Mouse (Mus musculus) lung, embryonic 16.5 days (tissue): ENCODE results near the gene Tfam. TPM values are rescaled to one million over a fixed set of nuclear protein-coding genes. Genes with fewer than 3 reads are reported as not detected.

Experiments used
- ATAC-seq: fragments of 200-750 bp; cut with Nextera tagmentation; 2 replicates; pipeline ENCODE4 v1.8.0; 2017; ENCODE audit warnings: low read depth, mild to moderate bottlenecking, moderate library complexity
- H3K27ac ChIP-seq: fragments of 300-500 bp; sonication (generic); 2 replicates; pipeline ENCODE4 v1.5.1; 2014; ENCODE audit warnings: mild to moderate bottlenecking, control low read depth, low read length
- H3K27me3 ChIP-seq: fragments of 300-500 bp; sonication (generic); 2 replicates; pipeline ENCODE4 v1.6.1; 2014; ENCODE audit warnings: low read depth, low read length, mixed read lengths; ENCODE audit not compliant: control insufficient read depth, insufficient read depth
- H3K36me3 ChIP-seq: fragments of 300-500 bp; sonication (generic); 2 replicates; pipeline ENCODE4 v1.6.1; 2014; ENCODE audit warnings: low read length; ENCODE audit not compliant: control insufficient read depth, insufficient read depth
- H3K4me1 ChIP-seq: fragments of 300-500 bp; sonication (generic); replicated peaks from 2 replicates; pipeline ENCODE4 v1.6.1; 2014; ENCODE audit warnings: low read length, mixed read lengths; ENCODE audit not compliant: control insufficient read depth, insufficient read depth
- H3K4me2 ChIP-seq: fragments of 300-500 bp; sonication (generic); 2 replicates; pipeline ENCODE4 v1.6.1; 2014; ENCODE audit warnings: low read depth, low read length, control low read depth
- H3K4me3 ChIP-seq: fragments of 300-500 bp; sonication (generic); 2 replicates; pipeline ENCODE4 v1.5.1; 2014; ENCODE audit warnings: mild to moderate bottlenecking, low read length, control low read depth
- H3K9ac ChIP-seq: fragments of 300-500 bp; sonication (generic); 2 replicates; pipeline ENCODE4 v1.6.1; 2014; ENCODE audit warnings: low read length, control low read depth
- H3K9me3 ChIP-seq: fragments of 300-500 bp; sonication (generic); 2 replicates; pipeline ENCODE4 v1.6.1; 2016; ENCODE audit warnings: low read length; ENCODE audit not compliant: control insufficient read depth
- WGBS: fragments of 180-500 bp; shearing (Covaris S2); extraction: QIAGEN DNeasy Blood & Tissue Kit; methylation state at CpG from one replicate; pipeline ENCODE4 v1.1.7; 2014; 5-methylcytosine and 5-hydroxymethylcytosine counted together
- polyA plus RNA-seq: library from polyadenylated mRNA; unstranded; fragments of >200 nt; fragmentation: Nextera tagmentation; extraction: Ambion mirVana; gene quantifications from 2 replicates; pipeline ENCODE4 v1.2.1, GENCODE M21; 2015

Gene Tfam
- polyA plus RNA-seq, 1 experiment from 2014 or later = 65.1 TPM

GRCm38 (mm10) chr10:71239479-71240120, 1.5 kb upstream of the Tfam start:
- Histone ChIP-seq H3K27me3 (no peaks in the 10 kb centered on the region), H3K36me3 (peaks cover 7% of the 10 kb centered on the region; the same call in 1 of the 2 replicates), H3K4me1 (peaks cover 7% of the 10 kb centered on the region), H3K27ac (no peak overlapping the region), H3K4me2 (peak overlapping the region; percentile 46), H3K4me3 (peak overlapping the region; percentile 31), H3K9me3 (no peaks in the 10 kb centered on the region), H3K9ac (no peak overlapping the region)
- ATAC-seq = no peak
- 42% methylated on average over 6 of the region's 6 CpGs for WGBS

GRCm38 (mm10) chr10:71237516-71238239, 402 bp downstream of the Tfam start:
- Histone ChIP-seq H3K4me1 (peaks cover 7% of the 10 kb centered on the region), H3K9me3 (no peaks in the 10 kb centered on the region), H3K36me3 (peaks cover 19% of the 10 kb centered on the region), H3K4me3 (peak overlapping the region; percentile 81), H3K9ac (peak overlapping the region; percentile 89), H3K27me3 (no peaks in the 10 kb centered on the region), H3K4me2 (peak overlapping the region; percentile 51), H3K27ac (peak overlapping the region; percentile 64; the same call in 1 of the 2 replicates)
- ATAC-seq = peak; percentile 99
- under 1% methylated on average over 66 of the region's 68 CpGs for WGBS

GRCm38 (mm10) chr10:71234071-71234470, 4.0 kb downstream of the Tfam start:
- WGBS = 92% methylated on average over 8 of the region's 8 CpGs
- Histone ChIP-seq H3K4me2 (no peak overlapping the region), H3K4me3 (no peak overlapping the region), H3K27me3 (no peaks in the 10 kb centered on the region), H3K36me3 (peaks cover 27% of the 10 kb centered on the region), H3K9me3 (no peaks in the 10 kb centered on the region), H3K4me1 (peaks cover 3% of the 10 kb centered on the region), H3K27ac (no peak overlapping the region), H3K9ac (no peak overlapping the region)
- no peak for ATAC-seq

GRCm38 (mm10) chr10:71225894-71226293, 12.2 kb downstream of the Tfam start:
- peak; percentile 56; the same call in 1 of the 2 replicates for ATAC-seq
- Histone ChIP-seq H3K4me3 (no peak overlapping the region), H3K9ac (no peak overlapping the region), H3K4me1 (no peaks in the 10 kb centered on the region), H3K27me3 (no peaks in the 10 kb centered on the region), H3K36me3 (peaks cover 35% of the 10 kb centered on the region), H3K4me2 (no peak overlapping the region), H3K27ac (no peak overlapping the region), H3K9me3 (no peaks in the 10 kb centered on the region)
- whole genome bisulfite sequencing = 37% methylated on average over 7 of the region's 7 CpGs

- Histone ChIP-seq H3K36me3 (peaks cover 17% of the 10 kb centered on the region), H3K4me2 (no peak overlapping the region), H3K4me1 (no peaks in the 10 kb centered on the region), H3K9me3 (no peaks in the 10 kb centered on the region), H3K9ac (no peak overlapping the region), H3K27ac (no peak overlapping the region), H3K27me3 (no peaks in the 10 kb centered on the region), H3K4me3 (no peak overlapping the region)
- 85% methylated on average over 5 of the region's 5 CpGs for WGBS
- no peak for ATAC-seq
Observed at GRCm38 (mm10) chr10:71223101-71223500, 15.0 kb downstream of the Tfam start.

- Histone ChIP-seq H3K9ac (no peak overlapping the region), H3K4me3 (no peak overlapping the region), H3K4me1 (no peaks in the 10 kb centered on the region), H3K27me3 (no peaks in the 10 kb centered on the region), H3K9me3 (no peaks in the 10 kb centered on the region), H3K27ac (no peak overlapping the region), H3K36me3 (peaks cover 15% of the 10 kb centered on the region), H3K4me2 (no peak overlapping the region)
- ATAC-seq = no peak
- 90% methylated on average over 2 of the region's 2 CpGs for WGBS
Observed at GRCm38 (mm10) chr10:71222639-71223038, 15.4 kb downstream of the Tfam start.

- Histone ChIP-seq H3K9me3 (no peaks in the 10 kb centered on the region), H3K4me2 (no peak overlapping the region)
- 11% methylated on average over 8 of the region's 8 CpGs for WGBS
Observed at GRCm38 (mm10) chr10:71218228-71218892, 19.7 kb downstream of the Tfam start.

GRCm38 (mm10) chr10:71215996-71216395, 22.1 kb downstream of the Tfam start:
- Histone ChIP-seq H3K4me1 (no peaks in the 10 kb centered on the region), H3K27ac (no peak overlapping the region), H3K4me2 (no peak overlapping the region), H3K9ac (no peak overlapping the region), H3K4me3 (no peak overlapping the region), H3K27me3 (no peaks in the 10 kb centered on the region), H3K36me3 (no peaks in the 10 kb centered on the region), H3K9me3 (no peaks in the 10 kb centered on the region)
- ATAC-seq = no peak
- WGBS = 80% methylated on average over 9 of the region's 9 CpGs

More at GRCm38 (mm10) chr10:71218228-71218892, 19.7 kb downstream of the Tfam start:
- H3K27me3 ChIP-seq = no peaks in the 10 kb centered on the region
- H3K4me1 ChIP-seq = no peaks in the 10 kb centered on the region
- no peaks in the 10 kb centered on the region for H3K36me3 ChIP-seq
- no peak overlapping the region for H3K4me3 ChIP-seq
- peak; percentile 83 for ATAC-seq
- H3K9ac ChIP-seq = no peak overlapping the region
- H3K27ac ChIP-seq = no peak overlapping the region

- Histone ChIP-seq H3K27ac (no peak overlapping the region), H3K9me3 (no peaks in the 10 kb centered on the region), H3K4me2 (no peak overlapping the region), H3K27me3 (no peaks in the 10 kb centered on the region), H3K4me1 (0 out of 2 replicates have a peak, but pooled peaks cover 2% of the 10 kb centered on the region), H3K4me3 (no peak overlapping the region), H3K36me3 (no peaks in the 10 kb centered on the region), H3K9ac (no peak overlapping the region)
- 92% methylated on average over 2 of the region's 2 CpGs for WGBS
- ATAC-seq = no peak
Observed at GRCm38 (mm10) chr10:71201512-71201911, 36.6 kb downstream of the Tfam start.
